Mouse (Mus musculus) telencephalon, adult 2 months (tissue): ENCODE results near the gene Wnt11.

ENCODE experiments used
- DNase-seq: peaks from one replicate; pipeline ENCODE4 v3.0.0-alpha.2; 2011; ENCODE audit warnings: low read depth, low spot score

Gene Wnt11

DNA sequence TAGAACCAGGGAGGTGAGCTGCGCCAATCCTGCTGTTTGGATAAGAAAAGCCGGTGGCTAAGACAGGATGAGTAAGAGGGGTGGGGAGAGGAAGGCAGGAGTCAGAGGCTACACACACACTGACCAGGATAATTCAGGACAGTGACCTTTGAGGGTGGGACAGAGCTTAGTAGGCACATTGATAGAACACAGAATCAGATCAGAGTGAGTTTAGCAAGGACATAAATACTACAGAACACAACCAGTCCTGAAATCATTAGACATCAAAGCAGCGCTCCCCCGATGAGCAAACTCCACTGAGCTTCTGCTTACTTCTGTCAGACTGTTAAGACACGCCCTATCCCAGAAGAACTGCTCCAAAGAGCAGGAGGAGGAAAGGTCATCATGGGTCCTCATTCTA lies 69.0 kb downstream of the Wnt11 start:
- DNase-seq: no peak
